Mouse (Mus musculus) kidney, adult 2 months (tissue): ENCODE data around the gene Parp2.

ENCODE experiments used
- CTCF ChIP-seq: fragments of 200-500 bp; conservative IDR thresholded peaks from 2 replicates; pipeline ENCODE4 v1.5.1; 2011; ENCODE audit warnings: low read depth, mild to moderate bottlenecking, control low read depth, low read length, moderate library complexity, mixed read lengths; ENCODE audit not compliant: insufficient read depth, insufficient read length
- POLR2A ChIP-seq: fragments of 200-500 bp; IDR thresholded peaks from one replicate; pipeline ENCODE4 v1.6.1; 2011; ENCODE audit warnings: low read depth, low read length, control low read depth

GRCm38 (mm10) chr14:50866966-50867365 lies 59.3 kb downstream of the Parp2 start:
- TF ChIP-seq CTCF (no peak), POLR2A (no peak)
